Mouse (Mus musculus) embryo, embryonic 9.5 days (tissue): ENCODE measurements around the gene Dscam.

Experiments used
- DNase-seq: peaks from one replicate; pipeline ENCODE4 v3.0.0-alpha.2; 2017; ENCODE audit errors: extremely low spot score

Dscam gene

GRCm38 (mm10) chr16:97017171-97017738 lies 153.3 kb downstream of the Dscam start:
- DNase-seq = no peak

GRCm38 (mm10) chr16:97016244-97016850 lies 154.2 kb downstream of the Dscam start:
- no peak for DNase-seq

DNA sequence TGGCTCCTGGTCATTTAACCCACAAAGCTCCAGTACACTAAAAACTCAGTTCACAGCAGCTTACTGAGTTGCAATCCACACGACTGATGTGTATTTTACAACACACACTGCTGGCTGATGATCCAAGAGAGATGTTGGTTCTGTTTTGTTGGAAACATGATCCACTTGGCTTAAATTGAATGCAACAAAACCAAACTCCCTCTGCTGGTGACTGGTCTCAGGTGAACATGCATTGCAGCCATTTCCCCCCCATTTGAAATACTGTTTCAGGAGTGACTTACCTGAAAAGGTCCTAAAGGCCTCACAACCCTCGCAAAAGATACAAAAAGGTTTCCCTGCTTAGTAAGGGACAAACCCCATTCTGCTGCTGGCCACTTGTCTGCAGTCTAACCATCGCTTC lies 156.2 kb downstream of the Dscam start:
- DNase-seq = no peak

- no peak for DNase-seq
Observed at GRCm38 (mm10) chr16:97009116-97010055, 161.2 kb downstream of the Dscam start.

DNA sequence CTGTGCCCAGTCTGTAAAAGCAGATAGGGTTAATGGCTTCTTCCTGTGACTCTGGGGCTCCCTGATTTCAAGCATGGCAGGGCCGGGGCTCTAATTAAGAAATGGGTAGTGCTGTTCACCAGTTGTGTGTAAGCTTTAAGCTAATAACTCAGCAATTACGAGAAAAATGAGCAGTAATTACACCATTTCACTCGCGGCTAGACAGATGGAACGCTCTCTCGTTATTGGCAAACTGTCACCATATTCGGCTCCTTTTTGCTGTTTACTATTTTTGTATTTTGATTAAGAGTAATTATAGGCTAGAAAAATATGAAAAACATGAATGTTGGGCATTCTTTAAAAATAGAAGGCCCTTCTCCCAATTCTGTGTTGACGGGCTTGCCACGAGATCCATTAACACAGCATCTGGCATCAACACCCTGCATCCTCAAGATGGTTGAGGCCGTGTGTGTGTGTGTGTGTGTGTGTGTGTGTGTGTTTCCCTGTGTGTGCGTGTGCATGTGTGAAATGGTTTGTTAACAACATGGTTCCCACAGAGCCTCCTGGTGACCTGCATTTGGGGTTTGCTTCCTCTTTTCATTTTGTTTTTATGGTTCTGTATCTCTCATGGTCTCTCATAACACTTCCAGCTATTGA lies 162.5 kb downstream of the Dscam start:
- no peak for DNase-seq

GRCm38 (mm10) chr16:97006854-97007182 lies 163.7 kb downstream of the Dscam start:
- DNase-seq = no peak

DNA sequence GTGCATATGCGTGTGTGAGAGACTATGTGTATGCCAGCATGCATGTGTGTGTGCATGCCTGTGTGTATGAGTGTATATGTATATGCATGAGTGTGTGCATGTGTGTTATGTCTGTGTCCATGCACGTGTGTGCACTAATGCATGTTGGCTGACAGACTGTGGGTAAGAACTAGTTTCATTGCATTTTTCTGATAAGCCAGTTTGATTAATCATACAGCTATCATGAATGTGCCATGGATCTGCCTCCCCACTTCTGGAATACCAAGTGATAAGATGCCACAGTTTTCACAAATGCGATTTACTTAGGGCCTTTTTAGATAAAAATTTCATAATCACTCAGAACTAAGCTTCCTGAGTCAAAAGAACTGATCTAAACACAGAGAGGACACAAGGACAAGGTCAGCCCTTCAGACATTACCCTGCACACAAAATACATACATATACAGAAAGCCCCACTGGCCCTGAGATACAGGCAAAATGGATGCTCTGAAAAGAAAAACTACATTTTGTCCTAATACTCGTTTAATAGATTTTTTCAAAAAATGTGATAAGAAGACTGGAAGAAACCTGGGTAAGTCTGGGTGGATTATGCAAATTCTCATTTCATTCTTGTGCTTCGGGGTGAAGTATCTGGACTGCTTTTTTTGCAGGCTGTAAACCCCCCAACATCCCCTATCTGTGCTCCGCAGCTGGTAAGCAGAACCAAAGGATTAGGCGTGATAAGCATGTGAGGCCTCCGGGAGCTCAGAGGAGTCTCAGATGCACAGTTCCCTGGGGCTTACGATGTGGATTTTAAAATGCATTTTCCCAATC lies 164.3 kb downstream of the Dscam start:
- DNase-seq = no peak

- no peak for DNase-seq
Observed at GRCm38 (mm10) chr16:97003965-97004364, 166.6 kb downstream of the Dscam start.

DNA sequence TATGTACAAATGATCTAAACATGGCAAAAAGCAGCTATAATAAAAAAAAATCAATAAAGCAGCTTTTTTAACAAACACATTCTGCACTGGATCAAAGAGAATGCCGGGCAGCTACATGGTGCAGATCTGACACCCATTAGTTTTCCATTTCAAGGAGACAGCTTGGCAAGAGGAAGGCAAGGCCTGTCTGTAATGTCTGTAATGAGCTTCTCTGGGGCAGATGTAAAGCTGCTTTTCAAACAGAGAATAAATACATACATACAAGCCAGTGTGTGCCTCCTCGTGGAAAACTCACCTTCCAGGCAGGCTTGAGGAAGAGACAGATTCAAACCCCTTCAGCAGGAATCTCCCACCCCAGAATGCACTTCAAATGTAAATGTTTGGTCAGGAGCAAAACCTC lies 167.7 kb downstream of the Dscam start:
- no peak for DNase-seq

DNA sequence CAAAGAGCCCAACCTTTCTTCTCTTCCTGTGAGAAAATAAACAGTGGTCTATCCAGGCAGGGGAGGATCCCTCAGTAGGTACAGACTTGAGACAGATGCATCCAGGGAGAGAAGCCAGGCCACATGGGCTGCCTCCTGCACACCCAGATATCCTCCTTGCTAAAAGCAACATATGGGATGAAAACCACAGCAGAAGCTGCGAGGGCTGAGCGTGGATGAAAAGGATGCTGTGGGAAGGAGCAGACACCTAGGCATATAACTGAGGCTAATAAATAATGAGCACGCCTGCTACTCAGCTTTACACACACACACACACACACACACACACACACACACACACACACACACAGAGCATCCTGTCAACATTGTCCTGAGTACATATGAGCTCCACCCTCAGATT lies 168.4 kb downstream of the Dscam start:
- no peak for DNase-seq

DNA sequence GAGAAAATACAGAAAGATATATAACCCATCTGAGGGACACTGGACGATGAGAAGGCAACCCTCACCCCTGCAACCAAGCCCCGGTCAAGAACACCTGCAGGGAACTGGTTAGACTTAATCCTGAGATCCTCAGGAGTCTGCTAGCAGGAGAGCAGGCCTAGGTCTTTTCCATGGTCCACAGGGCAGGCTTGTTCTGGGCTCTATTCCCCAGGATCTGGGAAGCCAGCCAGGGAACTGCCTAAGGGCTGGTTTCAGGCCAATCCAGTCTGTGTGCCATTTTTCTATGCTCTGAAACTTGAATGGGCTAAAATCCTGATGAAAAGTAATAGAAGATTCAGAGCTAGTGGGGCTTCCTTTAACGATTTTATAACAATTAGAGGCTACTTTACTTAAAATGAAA lies 173.7 kb downstream of the Dscam start:
- no peak for DNase-seq

DNA sequence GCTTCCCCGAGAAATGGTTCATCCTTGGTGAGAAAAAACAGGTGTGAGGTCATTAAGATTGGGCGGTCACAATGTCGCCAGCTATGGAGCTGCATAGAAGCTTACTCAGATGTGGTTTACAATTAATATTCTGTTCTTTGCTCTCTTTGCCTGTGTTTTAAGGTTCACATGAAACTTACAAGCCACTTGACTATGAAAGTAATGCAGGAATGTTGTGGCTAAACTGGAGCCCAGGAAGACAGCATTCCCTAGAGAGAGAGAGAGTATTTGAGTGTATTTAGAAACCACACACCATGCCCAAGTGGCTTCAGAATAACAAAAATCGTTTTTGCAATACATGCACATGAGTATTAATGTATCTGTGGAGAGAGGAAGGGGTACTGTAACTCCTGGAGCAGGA lies 174.7 kb downstream of the Dscam start:
- DNase-seq = no peak

GRCm38 (mm10) chr16:96987396-96987795 lies 183.2 kb downstream of the Dscam start:
- no peak for DNase-seq

DNA sequence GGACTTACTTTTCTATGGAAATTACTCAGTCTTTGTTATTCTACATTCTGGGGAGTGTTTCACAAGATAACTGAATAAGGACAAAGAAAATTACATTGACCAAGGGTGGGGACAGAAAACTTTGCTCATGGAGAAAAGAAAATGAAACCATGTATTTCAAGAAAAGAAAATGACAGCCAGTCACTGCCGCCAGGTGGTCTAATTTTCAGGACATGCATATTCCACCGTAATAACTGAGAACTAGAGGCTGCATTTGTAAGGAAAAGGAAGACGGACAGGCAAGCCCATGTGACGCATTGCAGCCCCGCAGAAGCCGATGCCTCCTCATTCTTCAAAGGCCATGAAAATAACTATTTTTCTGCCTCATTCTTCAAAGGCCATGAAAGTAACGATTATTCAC lies 197.3 kb downstream of the Dscam start:
- DNase-seq = no peak

- no peak for DNase-seq
Observed at GRCm38 (mm10) chr16:96971768-96972167, 198.8 kb downstream of the Dscam start.

DNA sequence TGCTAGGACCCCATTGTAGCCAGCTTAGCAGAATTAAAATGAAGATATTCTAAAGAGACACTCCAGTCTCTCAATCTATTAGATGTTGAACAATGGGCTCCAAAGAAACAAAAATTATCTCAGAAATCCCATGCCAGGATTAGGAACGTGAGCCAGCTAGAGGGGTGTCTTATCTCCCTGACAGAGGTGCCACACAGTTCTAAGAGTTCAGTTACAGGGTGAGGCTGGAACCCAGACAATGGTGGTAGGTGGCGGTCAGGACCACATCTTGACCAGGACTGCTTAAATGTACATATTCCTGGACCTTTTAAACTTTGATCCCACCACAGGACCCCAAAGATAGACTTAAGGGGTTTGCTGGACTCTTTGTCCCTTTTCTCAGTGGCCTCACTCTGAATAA lies 200.1 kb downstream of the Dscam start:
- no peak for DNase-seq

- DNase-seq = peak; percentile 9
Observed at GRCm38 (mm10) chr16:96969643-96970042, 200.9 kb downstream of the Dscam start.

GRCm38 (mm10) chr16:96968885-96969480 lies 201.6 kb downstream of the Dscam start:
- no peak for DNase-seq

DNA sequence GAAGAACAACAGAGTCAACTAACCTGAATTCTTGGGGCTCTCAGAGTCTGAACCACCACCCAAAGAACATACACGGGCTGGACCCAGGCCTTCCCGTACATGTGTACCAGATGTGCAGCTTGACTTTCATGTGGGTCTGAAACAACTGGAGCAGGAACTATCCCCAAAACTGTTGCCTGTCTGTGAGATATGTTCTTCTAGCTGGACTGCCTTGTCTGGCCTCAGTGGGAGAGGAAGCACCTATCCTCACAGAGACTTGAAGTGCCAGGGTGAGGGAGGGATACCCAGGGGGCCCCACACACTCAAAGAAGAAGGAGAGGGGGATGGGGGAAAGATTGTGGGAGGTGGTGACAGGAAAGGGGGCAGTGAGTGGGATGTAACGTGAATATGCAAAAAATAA lies 210.9 kb downstream of the Dscam start:
- no peak for DNase-seq

DNA sequence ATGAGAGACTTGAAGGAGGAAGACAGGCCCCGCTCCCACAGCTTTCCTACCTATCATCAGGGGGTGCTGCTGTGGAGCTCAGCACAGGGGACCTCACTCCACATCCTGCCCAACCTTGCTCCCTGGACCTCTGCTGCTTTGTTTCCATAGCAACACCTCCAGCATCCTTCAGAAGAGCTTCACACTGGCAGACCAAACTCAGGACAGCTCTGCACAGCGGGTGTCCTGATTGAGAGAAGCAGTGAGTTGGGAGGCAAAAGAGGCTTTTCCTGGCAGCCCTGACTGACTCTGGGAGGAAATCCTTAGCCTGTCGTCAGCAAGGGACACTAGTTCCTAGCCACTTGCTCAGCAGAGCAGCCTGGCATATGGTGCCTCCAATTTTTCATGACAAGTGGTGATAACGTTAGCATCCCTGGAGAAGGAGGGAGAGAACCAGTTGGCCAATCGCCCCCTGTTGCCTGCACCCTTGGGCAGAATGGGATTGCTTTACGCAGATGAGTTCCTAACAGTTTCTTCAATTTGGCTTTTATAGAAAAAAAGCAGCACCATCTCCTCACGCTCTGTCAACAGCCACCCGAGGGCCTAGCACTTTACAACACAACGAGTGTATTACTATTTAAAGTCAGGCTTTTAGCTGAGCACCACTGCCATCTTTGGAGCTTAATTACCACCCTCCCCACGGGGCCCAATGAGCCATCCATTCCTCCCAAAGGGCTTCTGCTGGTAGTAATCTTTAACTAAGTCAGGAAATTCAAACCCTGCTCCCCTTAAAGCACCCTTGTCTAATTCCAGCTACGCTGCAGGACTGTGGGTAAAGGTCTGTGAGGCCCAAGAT lies 224.9 kb downstream of the Dscam start:
- DNase-seq = peak; percentile 7
